Mouse (Mus musculus): ENCODE measurements around the gene Cd248.

DNA sequence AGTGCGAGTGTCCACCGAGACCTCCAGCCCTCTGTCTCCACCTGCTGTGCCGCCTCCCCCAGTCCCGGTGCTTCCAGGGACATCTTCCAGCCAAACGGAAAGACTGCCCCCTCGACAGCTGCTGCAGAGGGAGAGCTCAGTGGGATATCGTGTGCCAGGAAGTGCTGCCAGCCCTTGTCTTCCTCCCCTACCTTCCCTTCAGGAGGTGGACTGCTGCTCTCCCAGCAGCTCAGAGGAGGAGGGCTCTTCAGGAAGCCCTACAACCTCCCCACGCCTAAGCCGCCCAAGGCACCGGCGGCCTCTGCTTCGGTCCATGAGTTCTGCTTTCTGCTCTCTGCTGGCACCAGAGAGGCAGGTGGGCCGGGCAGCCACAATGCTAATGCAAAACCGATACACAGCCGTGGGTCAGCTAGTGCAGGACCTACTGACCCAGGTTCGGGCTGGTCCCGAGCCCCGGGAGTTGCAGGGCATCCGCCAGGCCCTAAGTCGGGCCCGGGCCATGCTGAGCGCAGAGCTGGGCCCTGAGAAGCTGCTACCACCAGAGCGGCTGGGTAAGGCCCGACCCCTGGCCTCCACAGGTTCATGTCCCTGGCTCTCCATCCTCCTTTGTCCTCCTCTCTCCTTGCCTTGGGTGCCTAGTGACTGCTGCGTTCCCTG, 15.6 kb upstream of the Cd248 start:
- TF ChIP-seq CTCF (IDR thresholded peaks at IDR 0.05; ENCODE audit: borderline replicate concordance, insufficient read depth, low read depth, low read length): no peak
- TF ChIP-seq POLR2A (IDR thresholded peaks at IDR 0.05; ENCODE audit: borderline replicate concordance, insufficient read depth, low read length): no peak

Data from cerebellum, adult 2 months (tissue).